Mouse (Mus musculus): ENCODE data around the gene Pex13. TPM values are rescaled to one million over a fixed set of nuclear protein-coding genes. Genes with fewer than 3 reads are reported as not detected.
A peak's percentile ranks its signal among the peaks of the same experiment; 100 is the strongest.

Gene Pex13
- polyA plus RNA-seq (2015; fragmentation: Nextera tagmentation; extraction: Ambion mirVana), result 29.6 and 30.5 TPM in 2 replicates

DNA sequence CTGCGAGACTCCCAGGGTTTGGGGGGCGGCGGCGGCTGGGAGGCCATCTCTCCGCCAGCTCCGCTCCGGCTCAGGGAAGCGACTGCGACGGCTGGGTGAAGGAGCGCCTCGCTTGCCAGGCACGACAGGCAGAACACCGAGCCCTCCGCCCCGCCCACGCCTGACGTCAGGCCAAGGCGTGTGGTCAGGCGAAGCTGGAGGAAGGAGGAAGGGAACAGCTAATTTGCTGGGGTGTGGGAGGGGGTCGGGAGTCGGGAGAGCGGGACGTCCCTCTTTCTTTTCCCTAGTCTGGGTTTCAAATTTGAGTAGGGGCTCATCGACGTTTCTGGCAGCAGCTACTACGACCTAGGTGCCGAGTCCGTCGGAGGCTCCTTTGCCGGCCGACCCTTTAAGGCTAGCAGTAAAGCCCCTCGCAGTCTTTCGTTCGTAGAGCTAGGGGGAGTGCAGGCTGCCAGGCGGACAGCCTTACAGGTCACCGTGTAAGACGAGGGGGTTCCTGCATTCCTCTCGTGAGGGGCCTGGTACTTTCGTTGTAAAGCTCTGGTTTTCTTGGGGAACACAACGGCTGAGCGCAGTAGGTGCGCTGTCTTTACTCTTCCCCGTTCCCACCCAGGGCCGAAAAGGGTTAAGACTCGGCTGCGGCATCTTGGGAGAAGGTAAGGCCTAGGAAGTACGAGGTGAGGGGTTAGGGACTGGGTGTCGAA is at the start of gene Pex13:
Pex13 (minus strand) TSS at position 162 of the 704 bp plus-strand sequence.
- peak; percentile 98 for ATAC-seq (replicated peaks)
- Histone ChIP-seq H3K9me3 (no peaks in the 10 kb centered on the region), H3K36me3 (replicated peaks) (no peaks in the 10 kb centered on the region), H3K4me1 (peaks cover 20% of the 10 kb centered on the region), H3K4me3 (peak within 1 kb of the TSS; percentile 86), H3K27ac (peak within 1 kb of the TSS; percentile 96), H3K9ac (peak within 1 kb of the TSS; percentile 89), H3K27me3 (replicated peaks) (no peaks in the 10 kb centered on the region), H3K4me2 (peak within 1 kb of the TSS; percentile 58)
- WGBS, result under 1% methylated on average over 49 of the region's 49 CpGs

DNA sequence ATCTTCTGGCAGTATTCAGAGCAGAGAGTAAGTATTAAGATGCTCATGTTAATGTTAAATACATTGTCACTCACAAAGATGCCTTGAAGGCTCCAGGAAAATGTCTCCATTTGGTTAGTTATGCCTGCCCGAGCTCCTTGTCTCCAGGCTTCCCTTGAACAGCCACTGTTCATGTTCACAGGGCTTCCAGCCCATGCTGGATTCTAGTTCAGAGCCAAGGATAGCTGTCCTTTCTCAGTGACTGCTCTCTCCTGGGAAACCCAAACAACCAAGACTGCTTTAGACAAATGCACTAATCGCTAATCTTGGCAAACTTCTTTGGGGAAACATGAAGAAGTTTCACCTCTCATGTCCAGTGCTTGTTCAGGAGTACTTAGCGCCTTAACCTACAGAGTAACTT is 46.5 kb upstream of the Pex13 start:
- no peaks in the 10 kb centered on the region for H3K9me3 ChIP-seq
- no peak overlapping the region for H3K9ac ChIP-seq
- ATAC-seq (replicated peaks), result no peak
- no peaks in the 10 kb centered on the region for H3K27me3 ChIP-seq (replicated peaks)
- no peak overlapping the region for H3K4me3 ChIP-seq
- no peaks in the 10 kb centered on the region for H3K4me1 ChIP-seq
- H3K36me3 ChIP-seq (replicated peaks), result peaks cover 37% of the 10 kb centered on the region
- H3K27ac ChIP-seq, result no peak overlapping the region
- WGBS, result 91% methylated on average over 3 of the region's 3 CpGs
- no peak overlapping the region for H3K4me2 ChIP-seq

DNA sequence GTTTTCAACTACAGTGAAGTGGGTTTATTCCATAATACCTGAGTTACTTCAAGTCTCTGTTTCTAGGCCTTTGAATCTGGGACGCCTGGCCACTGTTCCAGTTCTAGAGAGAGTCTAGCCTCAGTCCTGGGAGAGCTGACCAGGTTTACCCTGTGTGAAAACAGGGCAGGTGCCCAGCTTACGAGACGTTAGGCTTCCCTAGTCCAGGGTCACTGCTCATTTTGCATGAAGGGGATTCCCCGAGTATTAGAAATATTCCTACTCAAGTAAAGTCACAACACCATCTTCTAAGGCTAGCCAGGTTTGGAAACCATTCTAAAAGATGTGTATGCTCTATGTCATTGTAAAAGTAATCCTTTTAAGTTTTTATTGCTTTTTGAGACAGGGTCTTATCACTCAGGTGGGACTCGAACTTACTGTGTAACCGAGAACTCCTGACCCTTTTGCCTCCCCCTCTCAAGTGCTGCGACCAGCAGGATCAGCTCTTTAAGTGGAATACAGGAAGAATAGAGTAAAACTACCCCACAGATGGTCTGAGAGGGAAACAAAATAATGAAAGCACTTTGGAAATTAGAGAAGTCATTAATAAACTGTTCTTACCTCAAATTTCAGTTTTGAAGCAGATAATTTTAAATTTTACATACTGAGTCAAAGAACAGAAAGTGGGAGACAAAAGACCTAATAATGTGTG is 39.0 kb upstream of the Pex13 start:
- Histone ChIP-seq H3K4me1 (no peaks in the 10 kb centered on the region), H3K4me3 (no peak overlapping the region), H3K27ac (no peak overlapping the region), H3K36me3 (replicated peaks) (peaks cover 17% of the 10 kb centered on the region; the same call in 1 of the 2 replicates), H3K4me2 (no peak overlapping the region), H3K9me3 (no peaks in the 10 kb centered on the region), H3K27me3 (replicated peaks) (no peaks in the 10 kb centered on the region), H3K9ac (no peak overlapping the region)
- 89% methylated on average over 7 of the region's 7 CpGs for WGBS
- no peak for ATAC-seq (replicated peaks)

DNA sequence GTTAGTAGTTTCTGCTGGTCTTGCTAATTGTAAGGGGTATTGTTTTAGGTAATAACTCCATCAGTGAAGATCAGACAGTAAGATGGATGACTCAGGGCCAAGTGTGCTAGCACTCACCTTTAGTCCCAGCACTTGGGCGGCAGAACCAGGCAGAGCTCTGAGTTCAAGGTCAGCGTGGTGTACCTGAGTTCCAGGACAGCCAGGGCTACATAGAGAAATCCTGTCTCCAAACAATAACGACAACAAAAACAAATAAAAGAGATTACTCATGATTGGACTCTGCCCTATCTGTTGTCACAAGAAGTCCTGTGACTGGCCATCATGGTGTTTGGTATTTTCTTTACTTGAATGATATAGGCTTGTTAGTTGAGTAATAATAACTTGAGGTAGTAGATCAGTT is 36.1 kb upstream of the Pex13 start:
- Histone ChIP-seq H3K36me3 (replicated peaks) (0 out of 2 replicates have a peak, but pooled peaks cover 5% of the 10 kb centered on the region), H3K9ac (no peak overlapping the region), H3K9me3 (no peaks in the 10 kb centered on the region), H3K27me3 (replicated peaks) (no peaks in the 10 kb centered on the region), H3K27ac (no peak overlapping the region), H3K4me1 (no peaks in the 10 kb centered on the region), H3K4me3 (no peak overlapping the region), H3K4me2 (no peak overlapping the region)
- WGBS, result 95% methylated on average over 3 of the region's 3 CpGs
- no peak for ATAC-seq (replicated peaks)

DNA sequence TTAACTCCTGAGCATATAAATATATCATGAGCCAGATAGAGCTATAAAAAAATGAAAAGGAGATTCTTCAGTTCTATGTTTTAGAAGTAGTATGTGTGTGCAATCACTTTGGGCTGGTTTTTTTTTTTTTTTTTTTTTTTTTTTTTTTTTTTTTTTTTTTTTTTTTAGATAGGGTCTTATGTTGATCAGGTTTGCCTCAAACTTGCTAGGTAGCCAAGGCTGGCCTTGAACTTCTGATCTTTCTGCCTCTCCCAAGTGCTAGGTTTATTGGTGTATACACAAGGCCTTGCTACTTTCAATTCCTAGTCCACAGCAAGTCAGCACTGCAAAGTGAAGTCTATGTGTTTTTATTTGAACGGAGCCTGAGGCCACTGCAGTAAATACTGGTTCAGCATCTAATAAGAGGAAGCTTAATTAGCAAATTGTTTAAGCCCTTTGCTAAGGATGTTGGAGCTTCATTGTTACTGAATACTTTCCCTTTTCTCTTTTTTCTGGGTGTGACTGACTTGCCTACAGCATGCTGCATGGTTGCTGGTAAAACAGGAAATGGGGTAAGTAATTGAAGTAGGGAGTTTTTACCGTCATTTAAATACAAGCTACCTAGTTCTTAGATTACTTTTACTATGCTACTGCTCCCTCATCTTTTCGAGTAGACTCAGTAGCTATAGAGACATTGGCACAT is 33.8 kb upstream of the Pex13 start:
- Histone ChIP-seq H3K4me1 (no peaks in the 10 kb centered on the region), H3K27ac (no peak overlapping the region), H3K36me3 (replicated peaks) (0 out of 2 replicates have a peak, but pooled peaks cover 1% of the 10 kb centered on the region), H3K4me3 (no peak overlapping the region), H3K27me3 (replicated peaks) (no peaks in the 10 kb centered on the region), H3K9ac (no peak overlapping the region), H3K4me2 (no peak overlapping the region), H3K9me3 (no peaks in the 10 kb centered on the region)
- 87% methylated on average over 3 of the region's 3 CpGs for WGBS
- no peak for ATAC-seq (replicated peaks)

DNA sequence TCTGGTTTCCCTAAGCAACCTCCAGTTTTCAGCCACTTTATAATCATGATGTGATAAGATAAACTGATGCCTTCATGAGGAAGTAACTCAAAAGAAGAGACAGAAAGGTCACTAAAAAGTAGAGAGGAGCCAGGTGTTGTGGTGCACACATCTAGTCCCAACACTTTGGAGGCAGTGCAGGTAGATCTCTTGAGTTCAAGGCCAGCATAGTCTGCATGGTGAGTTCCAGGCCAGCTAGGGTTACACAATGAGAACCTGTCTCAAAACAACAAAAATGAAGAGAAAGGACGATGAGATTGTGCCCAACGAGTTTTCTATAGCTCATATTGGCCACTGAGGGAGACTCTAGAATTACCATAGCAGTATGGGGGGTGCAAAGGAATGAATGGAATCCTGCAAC is 32.8 kb upstream of the Pex13 start:
- H3K9ac ChIP-seq, result no peak overlapping the region
- no peaks in the 10 kb centered on the region for H3K27me3 ChIP-seq (replicated peaks)
- ATAC-seq (replicated peaks), result no peak
- no peak overlapping the region for H3K4me2 ChIP-seq
- H3K27ac ChIP-seq, result no peak overlapping the region
- no peaks in the 10 kb centered on the region for H3K36me3 ChIP-seq (replicated peaks)
- H3K4me3 ChIP-seq, result no peak overlapping the region
- no peaks in the 10 kb centered on the region for H3K9me3 ChIP-seq
- 72% methylated on average over 2 of the region's 2 CpGs for WGBS
- no peaks in the 10 kb centered on the region for H3K4me1 ChIP-seq

DNA sequence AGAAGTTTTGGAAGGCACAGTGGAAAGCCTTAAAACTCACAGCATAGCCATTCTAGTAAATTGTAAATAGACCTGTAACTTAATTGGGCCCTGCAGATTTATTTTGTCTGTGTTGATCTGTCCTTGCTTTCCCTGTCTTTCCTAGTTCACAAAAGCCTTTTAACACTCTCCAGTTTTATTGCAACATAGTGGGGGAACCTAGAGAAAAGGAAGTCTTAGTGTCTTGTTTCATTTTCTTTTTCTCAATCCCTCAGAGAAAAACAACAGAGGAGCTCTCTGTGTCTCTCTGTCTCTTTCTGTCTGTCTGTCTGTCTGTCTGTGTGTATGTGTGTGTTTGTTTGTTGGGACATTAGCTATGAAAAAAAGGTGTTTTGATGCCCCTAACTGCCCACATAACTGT is 30.1 kb upstream of the Pex13 start:
- H3K4me2 ChIP-seq, result no peak overlapping the region
- no peak for ATAC-seq (replicated peaks)
- no peaks in the 10 kb centered on the region for H3K36me3 ChIP-seq (replicated peaks)

DNA sequence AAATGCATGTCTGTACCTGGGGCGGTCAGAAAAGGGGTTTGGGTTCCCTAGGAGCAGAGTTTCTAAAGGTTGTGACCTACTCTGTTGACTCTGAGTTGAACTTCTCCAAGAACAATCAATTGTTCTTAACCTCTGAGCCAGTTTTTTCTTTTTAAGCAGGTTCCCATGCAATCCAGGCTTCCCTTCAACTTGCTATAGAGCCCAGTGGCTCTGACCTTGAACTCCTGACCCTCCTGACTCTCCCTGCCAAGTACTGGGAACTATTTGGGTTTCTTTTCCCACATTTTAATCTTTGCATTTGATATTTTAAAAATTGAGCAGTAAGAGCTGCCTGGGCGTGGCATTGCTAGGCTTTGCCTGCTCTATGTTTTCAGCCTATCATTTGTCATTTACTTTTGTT is 27.5 kb upstream of the Pex13 start:
- Histone ChIP-seq H3K4me3 (no peak overlapping the region), H3K9ac (no peak overlapping the region), H3K27me3 (replicated peaks) (no peaks in the 10 kb centered on the region), H3K9me3 (no peaks in the 10 kb centered on the region), H3K27ac (no peak overlapping the region), H3K36me3 (replicated peaks) (no peaks in the 10 kb centered on the region), H3K4me2 (no peak overlapping the region), H3K4me1 (no peaks in the 10 kb centered on the region)
- WGBS, result 96% methylated on average over 2 of the region's 2 CpGs
- no peak for ATAC-seq (replicated peaks)

More for the DNA sequence above, 30.1 kb upstream of the Pex13 start:
- no peak overlapping the region for H3K4me3 ChIP-seq
- no peak overlapping the region for H3K27ac ChIP-seq
- no peak overlapping the region for H3K9ac ChIP-seq
- H3K27me3 ChIP-seq (replicated peaks), result no peaks in the 10 kb centered on the region
- H3K9me3 ChIP-seq, result no peaks in the 10 kb centered on the region
- H3K4me1 ChIP-seq, result no peaks in the 10 kb centered on the region

DNA sequence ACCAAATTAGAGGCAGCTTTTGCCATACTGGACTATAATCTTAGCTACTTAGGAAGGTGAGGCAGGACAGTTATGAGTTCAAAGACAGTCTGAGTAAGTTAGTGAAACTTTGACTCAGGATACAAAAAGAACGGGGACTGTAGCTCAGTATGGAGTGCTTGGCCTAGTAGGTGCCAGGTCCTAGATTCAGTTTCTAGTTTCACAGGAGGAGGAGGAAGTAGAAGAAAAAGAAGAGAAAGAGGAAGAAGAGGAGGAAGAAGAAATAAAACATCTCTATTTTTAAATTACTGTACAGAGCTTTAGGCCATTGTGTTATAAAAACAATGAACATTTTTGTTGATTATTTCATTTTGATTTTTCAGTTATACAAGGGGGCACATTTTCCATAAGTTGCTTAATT is 22.3 kb upstream of the Pex13 start:
- 100% methylated on average over 1 of the region's 1 CpGs for WGBS
- Histone ChIP-seq H3K27ac (no peak overlapping the region), H3K9ac (no peak overlapping the region), H3K4me3 (no peak overlapping the region), H3K4me2 (no peak overlapping the region), H3K27me3 (replicated peaks) (no peaks in the 10 kb centered on the region), H3K9me3 (no peaks in the 10 kb centered on the region), H3K36me3 (replicated peaks) (no peaks in the 10 kb centered on the region; the same call in 1 of the 2 replicates), H3K4me1 (no peaks in the 10 kb centered on the region)
- ATAC-seq (replicated peaks), result no peak

DNA sequence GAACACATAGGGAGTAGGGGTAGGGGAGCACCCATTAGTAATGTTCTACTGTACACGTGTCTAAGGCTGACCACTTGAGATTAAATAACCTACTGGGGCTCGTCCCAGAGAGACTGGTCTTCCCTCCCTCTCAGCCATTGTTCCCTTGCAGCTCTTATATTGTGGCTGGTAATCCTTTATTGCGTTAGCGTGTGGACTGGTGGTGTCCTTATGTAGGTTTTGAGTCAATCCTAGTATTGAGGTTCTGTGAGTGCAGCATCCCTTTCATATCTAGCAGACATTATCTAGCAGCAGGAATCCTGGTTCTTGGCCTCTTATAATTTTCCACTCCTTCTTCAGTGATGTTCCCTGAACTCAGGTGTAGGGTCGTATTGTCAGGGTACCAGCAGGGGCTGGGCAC is 20.9 kb upstream of the Pex13 start:
- H3K9me3 ChIP-seq, result no peaks in the 10 kb centered on the region
- H3K4me2 ChIP-seq, result no peak overlapping the region
- H3K4me3 ChIP-seq, result no peak overlapping the region
- no peaks in the 10 kb centered on the region for H3K4me1 ChIP-seq
- peaks cover 4% of the 10 kb centered on the region; the same call in 1 of the 2 replicates for H3K36me3 ChIP-seq (replicated peaks)
- no peak overlapping the region for H3K27ac ChIP-seq
- no peak overlapping the region for H3K9ac ChIP-seq
- no peak for ATAC-seq (replicated peaks)
- WGBS, result 85% methylated on average over 5 of the region's 5 CpGs
- H3K27me3 ChIP-seq (replicated peaks), result no peaks in the 10 kb centered on the region

DNA sequence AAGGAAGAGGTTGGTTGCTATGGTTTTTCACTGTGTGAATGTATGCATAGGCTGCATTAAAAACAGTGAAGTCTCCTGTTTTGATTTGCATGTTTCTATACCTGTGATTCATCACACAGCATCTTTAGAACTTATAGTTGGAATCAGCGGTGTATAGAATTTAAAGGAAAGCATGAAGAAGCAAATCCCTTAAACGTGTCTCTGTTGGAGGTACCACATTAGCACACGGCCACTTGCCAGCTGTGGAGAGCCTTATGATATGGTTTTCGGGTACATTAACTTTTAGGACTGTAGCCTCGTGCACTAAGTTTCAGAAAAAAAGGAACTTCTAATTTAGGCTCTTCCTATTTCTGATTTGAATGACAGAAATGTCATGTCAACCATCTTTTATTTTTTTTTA is 16.8 kb upstream of the Pex13 start:
- Histone ChIP-seq H3K9me3 (no peaks in the 10 kb centered on the region), H3K4me3 (no peak overlapping the region), H3K4me1 (no peaks in the 10 kb centered on the region), H3K9ac (no peak overlapping the region), H3K36me3 (replicated peaks) (peaks cover 18% of the 10 kb centered on the region; the same call in 1 of the 2 replicates), H3K4me2 (no peak overlapping the region), H3K27ac (no peak overlapping the region), H3K27me3 (replicated peaks) (no peaks in the 10 kb centered on the region)
- WGBS, result 93% methylated on average over 5 of the region's 5 CpGs
- ATAC-seq (replicated peaks), result no peak

DNA sequence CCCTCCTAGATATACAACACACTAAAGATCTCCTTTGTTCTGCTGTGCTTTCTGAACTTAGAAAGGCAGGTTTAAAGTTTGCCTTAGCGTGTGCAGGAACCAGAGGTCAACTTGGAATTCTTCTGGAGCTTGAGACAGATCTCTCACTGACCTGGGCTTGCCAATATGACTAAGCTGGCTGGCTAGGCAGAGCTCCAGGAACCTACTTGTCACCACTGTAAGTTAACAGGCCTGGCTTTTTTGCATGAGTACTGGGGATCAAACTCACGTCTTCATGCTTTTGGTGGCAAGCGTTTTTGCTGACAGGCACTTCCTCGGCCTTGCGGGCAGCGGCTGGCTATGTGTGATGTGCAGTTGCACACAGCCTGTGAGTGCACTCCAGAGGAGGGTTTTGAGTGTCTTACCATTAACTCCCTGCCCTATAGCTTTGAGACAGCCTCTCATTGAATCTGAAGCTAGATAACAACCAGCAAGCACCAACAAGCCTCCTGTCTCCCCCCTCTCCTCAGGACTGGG is 14.7 kb upstream of the Pex13 start:
- Histone ChIP-seq H3K27me3 (replicated peaks) (no peaks in the 10 kb centered on the region), H3K9ac (no peak overlapping the region), H3K4me2 (no peak overlapping the region), H3K4me1 (no peaks in the 10 kb centered on the region), H3K27ac (no peak overlapping the region), H3K4me3 (no peak overlapping the region), H3K9me3 (no peaks in the 10 kb centered on the region), H3K36me3 (replicated peaks) (peaks cover 18% of the 10 kb centered on the region; the same call in 1 of the 2 replicates)
- 92% methylated on average over 6 of the region's 6 CpGs for WGBS
- no peak for ATAC-seq (replicated peaks)
